Mouse (Mus musculus): ENCODE data around the gene Med16.

Med16 gene

DNA sequence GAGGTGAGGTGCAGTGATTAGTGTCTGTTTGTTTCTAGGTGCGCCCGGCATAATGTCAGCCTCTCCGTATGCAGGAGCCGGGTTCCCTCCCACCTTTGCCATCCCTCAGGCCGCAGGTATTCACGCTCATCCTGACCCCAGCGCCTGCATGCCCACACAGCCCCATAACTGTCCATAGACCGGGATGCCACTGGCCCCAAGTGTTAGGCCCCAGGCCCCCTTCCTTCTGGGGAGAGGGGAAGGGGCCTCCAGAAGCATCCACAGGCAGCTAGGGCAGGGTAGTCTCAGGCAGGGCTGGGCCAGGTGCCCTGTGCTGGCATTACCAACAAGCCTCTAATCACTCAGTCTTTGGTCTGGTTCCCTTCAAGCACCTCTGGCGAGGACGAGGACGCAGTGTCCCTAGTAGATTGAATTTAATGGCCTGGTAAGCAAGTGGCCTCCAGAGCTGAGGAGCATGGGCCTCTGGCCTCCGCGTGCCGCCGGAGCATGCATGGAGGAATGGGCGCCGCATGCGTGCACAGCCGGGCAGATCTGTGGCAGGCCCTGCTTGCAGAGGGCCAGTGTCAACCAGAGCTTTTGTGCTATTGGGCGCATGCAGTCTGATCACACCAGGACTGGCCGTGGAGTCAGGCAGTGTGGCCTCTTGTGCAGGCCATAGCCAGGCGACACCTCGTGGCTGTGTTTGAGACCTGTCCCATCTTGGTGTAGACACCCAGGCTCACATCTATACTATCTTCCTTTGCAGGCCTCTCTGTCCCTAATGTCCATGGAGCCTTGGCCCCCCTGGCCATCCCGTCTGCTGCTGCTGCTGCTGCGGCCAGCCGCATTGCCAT lies 48.4 kb downstream of the Med16 start:
- DNase-seq (ENCODE audit: low spot score in 2 of 2): no peak

DNA sequence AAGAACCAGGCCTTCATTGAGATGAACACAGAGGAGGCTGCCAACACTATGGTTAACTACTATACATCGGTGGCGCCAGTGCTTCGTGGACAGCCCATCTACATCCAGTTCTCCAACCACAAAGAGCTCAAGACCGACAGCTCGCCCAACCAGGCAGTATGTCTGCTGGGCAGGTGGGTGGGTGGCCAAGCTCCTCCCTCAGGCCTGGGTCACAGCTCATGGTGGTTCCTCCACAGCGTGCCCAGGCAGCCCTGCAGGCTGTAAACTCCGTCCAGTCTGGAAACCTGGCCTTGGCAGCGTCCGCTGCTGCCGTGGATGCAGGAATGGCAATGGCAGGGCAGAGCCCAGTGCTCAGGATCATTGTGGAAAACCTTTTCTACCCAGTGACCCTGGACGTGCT lies 49.6 kb downstream of the Med16 start:
- DNase-seq (ENCODE audit: low spot score in 2 of 2): no peak

GRCm38 (mm10) chr10:79858416-79859074 lies 50.2 kb downstream of the Med16 start:
- peak; percentile 76 to 78 for DNase-seq (ENCODE audit: low spot score in 2 of 2)

GRCm38 (mm10) chr10:79857894-79858293 lies 50.8 kb downstream of the Med16 start:
- DNase-seq (ENCODE audit: low spot score in 2 of 2): no peak

- DNase-seq (ENCODE audit: low spot score in 2 of 2): peak in 1 of 2 experiments; percentile 68
Measured at GRCm38 (mm10) chr10:79857452-79857811, 51.3 kb downstream of the Med16 start.

- no peak for DNase-seq (ENCODE audit: low spot score in 2 of 2)
Measured at GRCm38 (mm10) chr10:79856704-79857451, 51.8 kb downstream of the Med16 start.

GRCm38 (mm10) chr10:79856280-79856679 lies 52.4 kb downstream of the Med16 start:
- DNase-seq (ENCODE audit: low spot score in 2 of 2): no peak

- DNase-seq (ENCODE audit: low spot score in 2 of 2): no peak
Measured at GRCm38 (mm10) chr10:79855558-79856184, 53.1 kb downstream of the Med16 start.

DNA sequence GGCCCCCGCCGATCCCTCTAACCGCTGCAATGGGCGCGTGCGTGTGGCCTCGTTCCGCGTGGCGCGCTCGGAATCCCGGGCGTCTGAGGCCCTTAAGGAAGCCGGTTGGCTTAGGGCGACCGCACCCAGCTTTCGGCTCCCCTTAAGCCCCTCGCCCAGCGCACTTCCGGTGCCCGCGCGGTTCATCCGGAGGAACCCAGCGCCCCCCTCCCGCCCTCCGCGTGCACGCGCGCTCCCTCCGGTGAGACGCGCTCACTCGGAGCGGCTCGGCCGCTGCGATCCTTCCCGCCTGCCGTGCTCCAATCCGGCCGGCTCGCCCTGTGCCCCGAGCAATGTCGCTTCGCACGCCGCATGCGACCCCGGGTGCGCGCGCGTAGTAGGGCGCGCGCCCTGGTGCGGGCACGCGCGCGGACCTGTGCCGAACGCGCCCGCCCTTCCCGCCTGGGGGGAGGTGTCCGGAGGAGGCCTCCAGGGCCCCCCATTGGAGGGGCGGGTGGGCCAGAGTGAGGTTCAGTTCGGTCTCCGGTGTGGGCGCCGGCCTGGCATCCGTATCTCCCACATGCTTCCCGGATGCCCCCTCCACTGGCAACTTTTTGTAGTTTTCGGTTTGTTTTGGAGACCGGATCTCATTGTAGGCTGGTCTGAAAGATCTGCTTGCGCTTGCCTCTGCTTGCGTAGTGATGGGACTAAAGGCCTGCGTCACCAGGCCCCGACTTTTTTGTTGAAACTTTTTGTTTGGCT lies 53.8 kb downstream of the Med16 start:
- no peak for DNase-seq (ENCODE audit: low spot score in 2 of 2)

DNA sequence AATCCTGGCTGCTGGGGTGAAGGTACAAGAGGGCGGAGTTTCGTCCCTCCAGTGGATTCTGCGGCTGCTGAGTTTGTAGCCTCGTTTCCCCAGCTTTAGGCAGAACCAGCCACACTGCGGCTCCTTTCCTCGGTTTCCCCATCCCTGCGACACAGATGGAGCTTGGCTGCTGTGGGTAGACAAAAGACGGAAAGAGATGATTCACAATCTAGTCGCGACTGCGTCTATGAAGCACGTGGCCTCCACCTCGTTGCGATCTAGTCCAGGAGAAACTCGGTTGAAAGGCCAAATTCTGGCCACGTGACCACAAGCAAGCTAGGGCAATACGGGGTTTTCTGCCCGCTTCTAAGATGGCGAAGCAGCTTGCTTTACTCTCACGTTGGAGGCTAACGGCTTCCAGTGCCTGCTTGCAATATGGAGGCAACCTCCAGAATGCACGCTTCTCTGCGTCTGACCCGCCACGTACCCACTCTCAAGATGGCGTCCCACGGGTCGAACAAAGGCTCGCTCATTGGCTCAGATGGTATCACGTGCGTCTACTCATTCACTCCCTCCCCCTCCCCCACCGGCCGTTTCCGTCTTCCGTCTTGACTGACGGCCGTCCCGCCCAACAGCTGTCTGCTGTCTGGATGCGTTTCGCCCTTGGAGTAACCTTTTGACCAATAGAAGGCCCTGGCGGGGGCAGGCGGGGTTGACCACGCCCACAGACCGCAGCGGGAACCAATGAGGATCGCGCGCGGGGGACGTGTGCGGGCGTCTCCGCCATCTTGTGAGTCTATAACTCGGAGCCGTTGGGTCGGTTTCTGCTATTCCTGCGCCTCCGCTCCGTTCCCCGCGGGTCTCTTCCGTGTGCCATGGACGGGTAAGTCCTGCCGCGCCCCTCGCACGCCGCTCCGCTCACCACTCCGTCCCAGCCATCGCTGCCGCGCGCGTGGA lies 54.6 kb downstream of the Med16 start, which contains the start of gene Ptbp1:
TSS of gene Ptbp1 (plus strand) at position 568 of the 936 bp plus-strand sequence.
- DNase-seq (ENCODE audit: low spot score in 2 of 2): peak; percentile 99

- peak; percentile 86 to 90 for DNase-seq (ENCODE audit: low spot score in 2 of 2)
Measured at GRCm38 (mm10) chr10:79853392-79853791, 55.3 kb downstream of the Med16 start.

- DNase-seq (ENCODE audit: low spot score in 2 of 2): no peak
Measured at GRCm38 (mm10) chr10:79852827-79853226, 55.9 kb downstream of the Med16 start.

- DNase-seq (ENCODE audit: low spot score in 2 of 2): no peak
Measured at GRCm38 (mm10) chr10:79852107-79852789, 56.5 kb downstream of the Med16 start.

DNA sequence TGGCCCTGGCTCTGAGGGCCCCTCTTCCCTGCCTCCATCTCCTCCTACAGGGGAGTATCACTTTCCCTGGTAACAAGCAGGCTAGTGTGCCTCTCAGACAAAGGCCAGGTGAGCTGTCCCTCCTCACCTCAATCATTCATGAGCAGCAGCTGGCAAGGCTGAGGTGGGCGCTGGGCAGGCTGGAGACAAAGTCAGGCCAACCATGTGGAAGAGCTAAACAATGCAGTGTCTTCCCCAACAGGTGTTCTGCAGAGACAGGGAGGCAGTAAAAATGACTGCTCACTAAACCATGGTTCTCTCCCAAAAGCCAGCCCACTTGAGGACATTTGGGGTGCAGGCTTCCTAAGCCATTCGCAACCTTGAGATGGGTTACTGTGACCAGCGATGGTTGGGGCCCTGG lies 57.1 kb downstream of the Med16 start:
- DNase-seq (ENCODE audit: low spot score in 2 of 2): no peak

DNA sequence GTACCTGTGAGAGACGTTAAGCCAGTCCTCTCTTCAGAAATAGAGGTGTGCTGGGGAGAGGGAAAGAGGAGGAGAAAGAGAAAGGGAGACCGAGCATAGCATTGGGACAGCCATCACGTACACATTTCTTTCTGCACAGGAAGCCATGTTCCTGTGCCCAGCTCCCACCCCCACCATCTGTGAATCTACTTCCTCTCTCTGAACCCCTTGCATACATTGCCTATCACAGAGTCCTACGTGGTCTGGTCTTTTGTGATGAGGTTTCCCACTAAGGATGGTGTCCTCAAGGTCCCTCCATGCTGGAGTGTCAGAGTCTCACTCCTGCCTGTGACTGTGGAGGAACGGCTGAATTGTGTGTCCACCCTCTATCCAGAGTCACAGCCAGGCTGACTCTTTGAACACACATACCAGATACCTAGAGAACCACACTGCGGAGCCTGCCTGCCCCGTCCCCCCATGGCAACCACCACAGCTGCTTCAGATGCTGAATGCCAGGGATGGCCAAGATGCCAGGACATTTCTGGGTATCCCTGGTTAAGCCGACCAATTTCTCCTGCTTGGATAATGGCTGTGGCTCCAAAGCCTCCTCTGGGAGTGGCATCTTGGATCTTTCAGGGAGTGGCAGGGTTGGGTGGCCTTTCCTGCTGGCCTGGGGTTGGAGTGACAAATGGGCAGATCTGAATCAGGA lies 58.6 kb downstream of the Med16 start:
- DNase-seq (ENCODE audit: low spot score in 2 of 2): no peak

DNA sequence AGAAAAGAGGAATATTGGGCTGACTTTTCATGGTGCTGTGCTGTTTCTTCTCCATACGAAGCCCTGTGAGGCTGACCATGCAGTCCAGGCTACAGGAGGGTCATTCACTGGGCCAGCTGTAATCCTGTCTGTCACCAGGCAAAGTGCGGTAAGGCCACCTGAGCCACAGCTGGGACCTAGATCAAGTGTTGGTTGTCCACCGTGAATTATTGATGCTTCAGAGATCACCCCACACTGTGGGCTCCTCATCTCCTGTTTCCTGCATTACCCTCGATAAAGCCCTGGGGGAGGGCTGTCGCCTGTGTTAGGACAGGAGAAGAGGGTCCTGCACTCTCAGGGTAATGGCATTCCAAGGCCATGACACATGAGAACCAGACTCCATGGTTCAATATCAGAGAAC lies 62.2 kb downstream of the Med16 start:
- DNase-seq (ENCODE audit: low spot score in 2 of 2): no peak

Data from frontal cortex, postnatal 10 days (tissue).